Mouse (Mus musculus) kidney, embryonic 14.5 days (tissue): ENCODE measurements around the gene Ppp1r12a. TPM values are rescaled to one million over a fixed set of nuclear protein-coding genes. Genes with fewer than 3 reads are reported as not detected.

Experiments used
- ATAC-seq: fragments of 200-750 bp; cut with Nextera tagmentation; 2 replicates; pipeline ENCODE4 v1.8.0; 2017; ENCODE audit warnings: moderate number of reproducible peaks, mild to moderate bottlenecking, moderate TSS enrichment, moderate library complexity; ENCODE audit not compliant: low FRiP score, low TSS enrichment
- H3K27ac ChIP-seq: fragments of 300-500 bp; sonication (generic); 2 replicates; pipeline ENCODE4 v1.5.1; 2014; ENCODE audit warnings: low read depth, mild to moderate bottlenecking, low read length, moderate library complexity, mixed read lengths
- H3K27me3 ChIP-seq: fragments of 300-500 bp; sonication (generic); 2 replicates; pipeline ENCODE4 v1.6.1; 2014; ENCODE audit warnings: mild to moderate bottlenecking, low read length; ENCODE audit not compliant: control insufficient read depth, insufficient read depth
- H3K36me3 ChIP-seq: fragments of 300-500 bp; sonication (generic); 2 replicates; pipeline ENCODE4 v1.6.1; 2014; ENCODE audit warnings: low read length, mixed read lengths; ENCODE audit not compliant: control insufficient read depth, insufficient read depth
- H3K4me1 ChIP-seq: fragments of 300-500 bp; sonication (generic); 2 replicates; pipeline ENCODE4 v1.6.1; 2014; ENCODE audit warnings: low read length, mixed read lengths; ENCODE audit not compliant: control insufficient read depth, insufficient read depth
- H3K4me2 ChIP-seq: fragments of 300-500 bp; sonication (generic); replicated peaks from 2 replicates; pipeline ENCODE4 v1.6.1; 2014; ENCODE audit warnings: low read depth, mild to moderate bottlenecking, low read length
- H3K4me3 ChIP-seq: fragments of 300-500 bp; sonication (generic); 2 replicates; pipeline ENCODE4 v1.5.1; 2014; ENCODE audit warnings: mild to moderate bottlenecking, low read length
- H3K9ac ChIP-seq: fragments of 300-500 bp; sonication (generic); 2 replicates; pipeline ENCODE4 v1.6.1; 2014; ENCODE audit warnings: low read depth, mild to moderate bottlenecking, low read length, moderate library complexity
- H3K9me3 ChIP-seq: fragments of 300-500 bp; sonication (generic); 2 replicates; pipeline ENCODE4 v1.6.1; 2016; ENCODE audit warnings: low read length; ENCODE audit not compliant: control insufficient read depth
- WGBS: fragments of 180-500 bp; shearing (Covaris S2); extraction: QIAGEN DNeasy Blood & Tissue Kit; methylation state at CpG from one replicate; pipeline ENCODE4 v1.1.7; 2014; 5-methylcytosine and 5-hydroxymethylcytosine counted together
- polyA plus RNA-seq: library from polyadenylated mRNA; unstranded; fragments of >200 nt; fragmentation: Nextera tagmentation; extraction: Ambion mirVana; gene quantifications from 2 replicates; pipeline ENCODE4 v1.2.1, GENCODE M21; 2014

Gene Ppp1r12a
- polyA plus RNA-seq, 1 experiment from 2014 or later = 98.5 TPM

DNA sequence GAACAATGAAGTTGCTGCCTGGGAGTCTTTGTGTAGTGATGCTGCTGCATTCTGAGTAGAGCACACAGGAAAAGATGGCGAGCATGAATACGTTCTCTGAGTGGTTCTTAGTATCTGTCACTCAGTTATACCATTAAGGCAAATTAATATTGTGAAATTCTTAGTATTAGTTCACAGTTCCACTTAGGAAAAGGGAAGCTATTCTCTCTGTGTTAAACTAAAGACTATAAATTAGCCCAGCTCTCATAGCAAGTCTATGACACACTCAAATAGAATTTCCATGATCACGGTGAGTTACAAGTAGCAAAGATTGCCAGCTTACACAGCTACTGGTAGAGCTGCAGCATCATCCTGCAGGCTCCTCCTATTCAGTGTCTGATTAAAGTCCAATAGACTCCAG is 23.3 kb downstream of the Ppp1r12a start:
- no peaks in the 10 kb centered on the region for H3K36me3 ChIP-seq
- H3K4me1 ChIP-seq = no peaks in the 10 kb centered on the region
- no peak overlapping the region for H3K4me3 ChIP-seq
- H3K9ac ChIP-seq = no peak overlapping the region
- H3K9me3 ChIP-seq = no peaks in the 10 kb centered on the region
- 85% methylated on average over 3 of the region's 3 CpGs for WGBS
- H3K27me3 ChIP-seq = no peaks in the 10 kb centered on the region
- H3K27ac ChIP-seq = no peak overlapping the region
- no peak for ATAC-seq
- no peak overlapping the region for H3K4me2 ChIP-seq

DNA sequence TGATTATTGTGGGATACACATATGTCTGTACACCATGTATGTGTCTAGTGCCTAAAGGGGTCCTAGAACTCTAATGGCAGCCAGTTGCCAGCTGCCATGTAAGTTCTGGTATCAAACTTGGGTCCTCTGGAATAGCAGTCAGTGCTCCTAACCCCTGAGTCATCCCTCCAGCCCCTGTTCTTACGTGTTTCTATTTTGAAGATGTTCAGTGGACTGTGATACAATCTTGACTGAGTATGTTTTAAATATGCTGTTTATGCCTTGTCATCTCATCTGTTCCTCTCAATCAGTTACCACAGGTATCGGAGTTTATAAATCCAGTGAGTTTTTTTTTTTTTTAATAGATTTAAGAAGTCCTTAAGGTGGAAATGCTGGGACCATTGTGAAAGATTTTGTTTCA is 27.3 kb downstream of the Ppp1r12a start:
- Histone ChIP-seq H3K36me3 (no peaks in the 10 kb centered on the region), H3K9ac (no peak overlapping the region), H3K4me1 (no peaks in the 10 kb centered on the region), H3K9me3 (no peaks in the 10 kb centered on the region), H3K4me2 (no peak overlapping the region), H3K27ac (no peak overlapping the region), H3K4me3 (no peak overlapping the region), H3K27me3 (no peaks in the 10 kb centered on the region)
- 86% methylated on average over 2 of the region's 2 CpGs for WGBS
- ATAC-seq = no peak

DNA sequence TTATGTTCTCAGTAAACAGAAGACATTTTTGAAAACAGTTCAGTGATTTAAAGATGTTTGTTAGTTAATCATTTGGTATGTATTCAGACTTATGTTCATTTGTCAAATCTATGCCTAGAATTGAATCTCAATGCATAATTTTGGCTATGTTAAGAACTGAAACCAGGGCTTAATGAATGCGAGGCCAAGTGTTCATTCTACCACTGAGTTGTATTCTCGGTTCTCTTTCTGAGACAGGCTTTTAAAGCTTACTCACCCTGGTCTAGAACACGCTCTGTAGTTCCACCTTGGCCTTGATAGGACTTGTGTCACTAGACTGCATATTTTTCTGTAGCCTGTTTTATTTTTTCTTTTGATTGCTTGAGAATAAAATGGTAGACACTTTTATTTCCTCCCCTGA is 28.0 kb downstream of the Ppp1r12a start:
- Histone ChIP-seq H3K4me3 (no peak overlapping the region), H3K36me3 (no peaks in the 10 kb centered on the region), H3K27ac (no peak overlapping the region), H3K9ac (no peak overlapping the region), H3K9me3 (no peaks in the 10 kb centered on the region), H3K4me2 (no peak overlapping the region), H3K27me3 (no peaks in the 10 kb centered on the region), H3K4me1 (no peaks in the 10 kb centered on the region)
- 82% methylated on average over 3 of the region's 3 CpGs for WGBS
- ATAC-seq = no peak

DNA sequence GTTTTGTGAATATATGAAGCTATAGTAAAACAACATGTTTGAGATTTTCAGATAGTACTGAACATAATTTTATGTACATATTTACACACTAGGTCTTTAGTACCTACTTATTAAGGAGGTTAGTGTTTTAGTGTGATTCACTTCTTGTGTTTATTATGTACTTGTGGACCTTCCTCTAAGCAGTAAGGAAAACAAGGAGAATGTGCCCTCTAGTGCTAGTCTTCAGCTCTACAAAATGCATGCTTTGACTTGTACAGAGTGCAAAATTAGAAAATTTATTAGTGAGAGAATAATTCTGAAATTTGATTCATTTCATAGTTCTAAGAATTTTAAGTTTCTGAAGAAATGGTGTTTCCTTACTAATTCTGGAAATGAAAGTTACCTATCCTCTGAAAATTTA is 28.6 kb downstream of the Ppp1r12a start:
- Histone ChIP-seq H3K4me1 (no peaks in the 10 kb centered on the region), H3K4me3 (no peak overlapping the region), H3K4me2 (no peak overlapping the region), H3K9me3 (no peaks in the 10 kb centered on the region), H3K9ac (no peak overlapping the region), H3K27me3 (no peaks in the 10 kb centered on the region), H3K27ac (no peak overlapping the region), H3K36me3 (no peaks in the 10 kb centered on the region)
- no peak for ATAC-seq

DNA sequence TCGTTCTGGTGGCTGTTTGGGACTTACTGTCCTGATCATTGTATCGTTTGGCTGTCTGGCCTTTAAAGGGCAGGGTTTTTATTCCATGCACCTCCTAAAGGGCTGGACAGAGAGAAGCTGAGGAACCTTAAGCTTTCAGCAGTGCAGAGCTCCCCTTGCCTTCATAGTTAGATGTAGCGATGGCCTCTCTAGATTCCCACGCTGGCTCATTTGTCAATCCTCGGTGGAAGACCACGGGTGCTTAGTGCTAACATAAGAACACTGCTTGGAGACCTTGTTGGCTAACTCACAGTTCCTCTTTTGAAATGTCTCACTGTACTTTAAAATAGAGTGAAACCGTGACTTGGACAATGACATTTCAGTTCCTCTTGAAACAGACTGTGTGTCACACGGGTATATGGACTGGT is 29.4 kb downstream of the Ppp1r12a start:
- Histone ChIP-seq H3K4me1 (no peaks in the 10 kb centered on the region), H3K4me3 (no peak overlapping the region), H3K27ac (no peak overlapping the region), H3K9ac (no peak overlapping the region), H3K27me3 (no peaks in the 10 kb centered on the region), H3K36me3 (no peaks in the 10 kb centered on the region), H3K9me3 (no peaks in the 10 kb centered on the region), H3K4me2 (no peak overlapping the region)
- no peak for ATAC-seq
- 83% methylated on average over 8 of the region's 8 CpGs for WGBS

DNA sequence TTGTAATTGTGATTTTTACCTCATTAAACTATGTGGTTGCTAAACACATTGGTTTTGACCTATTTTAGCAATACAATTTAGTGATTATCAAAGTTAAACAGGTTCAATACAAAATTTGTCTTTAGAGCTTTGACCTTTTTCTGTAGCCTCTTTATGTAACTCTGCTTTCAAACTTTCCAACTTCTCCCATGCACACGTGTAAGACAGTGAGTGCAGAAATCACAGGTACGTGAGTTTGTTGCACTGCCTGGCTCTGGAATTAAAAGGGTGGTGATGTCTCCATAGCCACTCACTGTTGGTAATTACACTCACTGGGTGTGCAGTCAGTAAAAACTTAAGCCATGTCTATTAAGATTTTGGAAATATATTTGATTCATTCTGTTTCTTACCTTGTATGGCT is 30.3 kb downstream of the Ppp1r12a start:
- Histone ChIP-seq H3K36me3 (no peaks in the 10 kb centered on the region), H3K27ac (no peak overlapping the region), H3K4me2 (no peak overlapping the region), H3K27me3 (no peaks in the 10 kb centered on the region), H3K4me1 (no peaks in the 10 kb centered on the region), H3K9me3 (no peaks in the 10 kb centered on the region), H3K9ac (no peak overlapping the region), H3K4me3 (no peak overlapping the region)
- ATAC-seq = no peak
- 74% methylated on average over 2 of the region's 2 CpGs for WGBS

DNA sequence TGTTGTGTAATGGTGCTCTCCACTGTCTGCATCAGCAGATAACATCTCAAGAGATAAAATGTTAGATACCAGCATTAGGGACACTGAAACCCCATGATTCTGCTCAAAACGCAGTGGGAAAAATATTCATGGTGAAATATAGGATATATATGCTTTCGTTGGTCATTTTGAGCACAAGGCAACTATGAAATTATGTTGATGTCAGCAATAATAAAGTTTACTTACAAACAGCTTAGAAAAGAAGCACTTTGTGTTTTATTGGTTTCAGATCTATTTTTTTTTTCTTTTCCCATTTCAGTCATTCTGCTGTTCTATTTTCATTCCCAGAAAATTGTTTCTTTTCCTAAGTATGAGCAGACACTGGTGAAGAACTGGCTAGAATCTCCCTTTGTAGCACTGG is 34.1 kb downstream of the Ppp1r12a start:
- Histone ChIP-seq H3K9ac (no peak overlapping the region), H3K4me1 (no peaks in the 10 kb centered on the region), H3K4me3 (no peak overlapping the region), H3K4me2 (no peak overlapping the region), H3K27ac (no peak overlapping the region), H3K27me3 (no peaks in the 10 kb centered on the region), H3K9me3 (no peaks in the 10 kb centered on the region), H3K36me3 (peaks cover 5% of the 10 kb centered on the region; the same call in 1 of the 2 replicates)
- 95% methylated on average over 2 of the region's 2 CpGs for WGBS
- no peak for ATAC-seq

DNA sequence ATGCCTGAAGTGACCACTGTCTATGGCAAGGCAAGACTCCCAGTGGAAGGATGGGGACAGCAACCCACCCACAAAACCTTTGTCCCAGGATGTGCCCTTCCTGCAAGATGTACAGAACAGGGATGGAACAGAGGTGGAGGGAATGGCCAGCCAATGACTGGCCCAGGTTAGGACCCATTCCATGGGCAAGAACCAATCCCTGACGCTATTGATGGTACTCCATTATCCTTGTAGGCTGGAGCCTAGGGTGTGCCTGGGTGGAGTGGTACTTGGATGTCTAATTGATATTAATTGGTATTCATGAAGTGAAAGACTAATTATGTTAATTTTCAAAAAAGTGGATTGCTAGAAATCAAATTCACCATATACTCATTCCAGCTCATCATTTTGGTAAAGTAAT is 35.5 kb downstream of the Ppp1r12a start:
- H3K9ac ChIP-seq = no peak overlapping the region
- H3K36me3 ChIP-seq = peaks cover 5% of the 10 kb centered on the region; the same call in 1 of the 2 replicates
- no peaks in the 10 kb centered on the region for H3K4me1 ChIP-seq
- WGBS = 97% methylated on average over 1 of the region's 1 CpGs
- H3K4me2 ChIP-seq = no peak overlapping the region
- H3K4me3 ChIP-seq = no peak overlapping the region
- H3K27me3 ChIP-seq = no peaks in the 10 kb centered on the region
- H3K27ac ChIP-seq = no peak overlapping the region
- ATAC-seq = no peak
- no peaks in the 10 kb centered on the region for H3K9me3 ChIP-seq

DNA sequence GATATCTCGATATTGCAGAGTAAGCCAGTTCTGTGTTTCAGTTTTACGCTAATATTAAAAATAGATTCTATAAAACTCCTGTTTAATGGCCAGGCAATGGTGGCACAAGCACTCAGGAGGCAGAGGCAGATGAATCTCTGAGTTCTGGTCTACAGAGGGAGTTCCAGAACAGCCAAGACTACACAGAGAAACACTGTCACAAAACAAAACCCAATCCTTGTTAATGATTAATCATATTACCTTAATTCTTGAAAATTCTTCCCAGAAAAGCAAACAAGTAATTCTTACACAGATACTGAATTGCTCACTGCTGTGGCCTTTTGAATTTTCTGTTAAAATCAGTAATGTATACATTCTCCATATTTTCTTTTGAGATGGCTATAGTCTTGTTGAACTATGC is 37.0 kb downstream of the Ppp1r12a start:
- H3K27me3 ChIP-seq = no peaks in the 10 kb centered on the region
- H3K9ac ChIP-seq = no peak overlapping the region
- H3K27ac ChIP-seq = no peak overlapping the region
- H3K4me2 ChIP-seq = no peak overlapping the region
- ATAC-seq = no peak
- H3K4me1 ChIP-seq = no peaks in the 10 kb centered on the region
- no peak overlapping the region for H3K4me3 ChIP-seq
- WGBS = 90% methylated on average over 2 of the region's 2 CpGs
- H3K36me3 ChIP-seq = peaks cover 5% of the 10 kb centered on the region; the same call in 1 of the 2 replicates
- no peaks in the 10 kb centered on the region for H3K9me3 ChIP-seq

DNA sequence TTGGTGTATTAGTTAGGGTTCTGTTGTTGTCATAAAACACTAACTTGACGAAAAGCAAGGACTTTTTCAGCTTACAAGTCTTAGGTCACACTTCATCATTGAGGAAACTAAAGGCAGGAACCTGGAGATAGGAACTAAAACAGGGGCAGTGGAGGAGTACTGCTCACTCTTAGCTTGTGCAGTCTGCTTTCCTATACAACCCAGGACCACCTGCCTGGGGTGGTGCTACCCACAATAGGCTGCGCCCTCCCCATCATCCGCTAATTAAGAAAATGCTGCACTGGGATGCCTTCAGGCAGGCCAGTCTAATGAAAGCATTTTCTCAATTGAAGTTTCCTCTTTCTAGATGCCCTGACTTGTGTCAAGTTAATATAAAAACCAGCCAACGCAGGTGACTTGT is 40.1 kb downstream of the Ppp1r12a start:
- Histone ChIP-seq H3K36me3 (peaks cover 7% of the 10 kb centered on the region; the same call in 1 of the 2 replicates), H3K4me3 (no peak overlapping the region), H3K27me3 (no peaks in the 10 kb centered on the region), H3K27ac (no peak overlapping the region), H3K4me2 (no peak overlapping the region), H3K9me3 (no peaks in the 10 kb centered on the region), H3K9ac (no peak overlapping the region), H3K4me1 (no peaks in the 10 kb centered on the region)
- 77% methylated on average over 4 of the region's 4 CpGs for WGBS
- no peak for ATAC-seq
